Mouse (Mus musculus) lung, postnatal 0 days (tissue): ENCODE measurements at regions not wholly inside any gene's neighbourhood (a gene's known extent, or its start where the extent isn't known, plus 50 kb on each side); places are given as distances from the start of the nearest gene placed in this dataset.

Source experiments
- ATAC-seq: fragments of 200-750 bp; cut with Nextera tagmentation; 2 replicates; pipeline ENCODE4 v1.8.0; 2017; ENCODE audit warnings: moderate library complexity
- DNase-seq: peaks from one replicate; pipeline ENCODE4 v3.0.0-alpha.2; 2016; ENCODE audit warnings: low spot score
- H3K27ac ChIP-seq: fragments of 300-500 bp; sonication (generic); 2 replicates; pipeline ENCODE4 v1.5.1; 2014; ENCODE audit warnings: antibody characterized with exemption, mild to moderate bottlenecking, low read length, mixed read lengths
- H3K27me3 ChIP-seq: fragments of 300-500 bp; sonication (generic); replicated peaks from 2 replicates; pipeline ENCODE4 v1.6.1; 2014; ENCODE audit warnings: low read length, mixed read lengths; ENCODE audit not compliant: insufficient read depth
- H3K36me3 ChIP-seq: fragments of 300-500 bp; sonication (generic); 2 replicates; pipeline ENCODE4 v1.6.1; 2014; ENCODE audit warnings: low read length, mixed read lengths; ENCODE audit not compliant: insufficient read depth
- H3K4me1 ChIP-seq: fragments of 300-500 bp; sonication (generic); 2 replicates; pipeline ENCODE4 v1.6.1; 2014; ENCODE audit warnings: antibody characterized with exemption, low read depth, low read length, mixed read lengths; ENCODE audit not compliant: insufficient read depth
- H3K4me2 ChIP-seq: fragments of 300-500 bp; sonication (generic); replicated peaks from 2 replicates; pipeline ENCODE4 v1.6.1; 2014; ENCODE audit warnings: low read depth, mild to moderate bottlenecking, low read length, moderate library complexity, mixed read lengths
- H3K4me3 ChIP-seq: fragments of 300-500 bp; sonication (generic); 2 replicates; pipeline ENCODE4 v1.5.1; 2014; ENCODE audit warnings: low read depth, low read length
- H3K9ac ChIP-seq: fragments of 300-500 bp; sonication (generic); replicated peaks from 2 replicates; pipeline ENCODE4 v1.6.1; 2014; ENCODE audit warnings: low read depth, mild to moderate bottlenecking
- H3K9me3 ChIP-seq: fragments of 300-500 bp; sonication (generic); 2 replicates; pipeline ENCODE4 v1.6.1; 2016; ENCODE audit warnings: low read length, mixed read lengths
- CTCF ChIP-seq: IDR thresholded peaks from 2 replicates; pipeline ENCODE4 v1.5.1; 2016; ENCODE audit warnings: antibody characterized with exemption, mild to moderate bottlenecking
- EP300 ChIP-seq: IDR thresholded peaks from 2 replicates; pipeline ENCODE4 v1.6.1; 2016; ENCODE audit warnings: antibody characterized with exemption, mild to moderate bottlenecking, control low read depth
- WGBS: fragments of 180-500 bp; shearing (Covaris S2); extraction: QIAGEN DNeasy Blood & Tissue Kit; methylation state at CpG from one replicate; pipeline ENCODE4 v1.1.7; 2014; 5-methylcytosine and 5-hydroxymethylcytosine counted together

DNA sequence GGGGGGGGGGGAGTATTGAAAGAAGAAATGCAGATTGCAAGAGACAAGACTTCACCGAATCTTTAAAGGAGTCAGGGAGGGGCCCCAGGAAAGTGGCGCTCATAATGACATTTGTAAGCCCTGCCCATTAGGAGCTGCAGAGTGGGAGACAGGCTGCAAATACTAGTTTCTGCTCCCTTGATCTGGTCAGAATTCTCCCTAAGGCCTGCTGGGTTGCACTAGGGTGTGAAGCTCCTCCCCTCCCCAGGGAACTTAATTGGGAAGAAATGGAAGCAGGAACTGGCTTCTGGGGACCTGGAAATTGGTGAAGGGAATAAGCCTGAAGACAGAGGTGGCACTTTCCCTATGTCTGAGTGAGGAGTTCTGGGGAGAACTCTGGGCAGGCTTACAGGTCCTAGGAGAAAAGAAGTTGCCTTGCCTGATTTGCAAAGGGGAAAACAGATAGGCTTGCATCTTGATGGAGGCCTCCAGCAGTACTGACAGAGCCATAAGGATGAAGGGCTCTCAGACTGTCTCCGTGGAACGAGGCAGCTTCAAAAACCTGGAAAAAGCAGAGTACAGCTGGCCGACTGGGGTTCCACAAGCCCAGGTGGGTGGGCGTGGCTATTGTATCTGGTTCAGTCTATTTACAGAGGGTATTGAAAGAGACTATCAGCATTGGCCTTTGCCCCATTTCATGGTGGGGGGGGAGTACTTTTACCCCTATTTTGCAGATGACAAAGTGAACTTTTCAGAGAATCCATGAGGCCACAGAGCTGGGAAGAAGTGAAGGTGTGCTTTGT, 125.7 kb downstream of the Plpp3 start:
- no peak for DNase-seq
- H3K27me3 ChIP-seq: no peaks in the 10 kb centered on the region
- 28% methylated on average over 6 of the region's 6 CpGs for WGBS

DNA sequence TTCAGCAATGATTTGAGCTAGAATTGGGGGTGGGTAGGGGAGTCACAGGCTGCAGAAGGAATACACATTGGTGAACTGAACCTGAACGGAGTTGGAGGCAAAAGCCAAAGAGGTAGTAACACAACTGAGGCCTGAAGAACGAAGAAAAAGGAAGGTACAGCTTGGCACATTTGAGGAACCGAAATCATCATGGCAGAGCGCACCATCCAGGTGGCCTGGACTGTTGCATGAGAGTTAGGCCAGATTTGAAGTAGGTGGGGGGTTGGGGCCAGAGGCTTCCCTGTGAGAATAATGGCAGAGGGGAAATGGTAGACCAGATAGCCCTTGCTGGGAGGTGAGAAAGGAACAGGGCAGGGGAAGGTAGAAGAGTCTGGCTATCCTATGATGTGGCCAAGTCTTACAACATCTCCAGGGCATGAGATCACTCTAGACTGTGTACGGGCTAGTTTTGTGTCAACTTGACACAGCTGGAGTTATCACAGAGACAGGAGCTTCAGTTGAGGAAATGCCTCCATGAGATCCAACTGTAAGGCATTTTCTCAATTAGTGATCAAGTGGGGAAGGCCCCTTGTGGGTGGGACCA, 128.4 kb downstream of the Plpp3 start:
- no peak overlapping the region for H3K27ac ChIP-seq
- no peak overlapping the region for H3K4me2 ChIP-seq
- no peak for DNase-seq
- H3K27me3 ChIP-seq: no peaks in the 10 kb centered on the region
- no peak for ATAC-seq
- H3K9ac ChIP-seq: no peak overlapping the region
- H3K36me3 ChIP-seq: no peaks in the 10 kb centered on the region
- no peaks in the 10 kb centered on the region; the same call in 1 of the 2 replicates for H3K4me1 ChIP-seq
- WGBS: 87% methylated on average over 5 of the region's 5 CpGs
- no peak overlapping the region for H3K4me3 ChIP-seq
- TF ChIP-seq EP300 (no peak), CTCF (no peak)
- H3K9me3 ChIP-seq: no peaks in the 10 kb centered on the region

More for the DNA sequence above, 125.7 kb downstream of the Plpp3 start:
- H3K4me2 ChIP-seq: no peak overlapping the region
- no peak overlapping the region for H3K27ac ChIP-seq
- ATAC-seq: no peak
- TF ChIP-seq CTCF (no peak), EP300 (no peak)
- H3K9me3 ChIP-seq: no peaks in the 10 kb centered on the region
- H3K9ac ChIP-seq: no peak overlapping the region
- H3K4me1 ChIP-seq: no peaks in the 10 kb centered on the region; the same call in 1 of the 2 replicates
- no peaks in the 10 kb centered on the region for H3K36me3 ChIP-seq
- no peak overlapping the region for H3K4me3 ChIP-seq

DNA sequence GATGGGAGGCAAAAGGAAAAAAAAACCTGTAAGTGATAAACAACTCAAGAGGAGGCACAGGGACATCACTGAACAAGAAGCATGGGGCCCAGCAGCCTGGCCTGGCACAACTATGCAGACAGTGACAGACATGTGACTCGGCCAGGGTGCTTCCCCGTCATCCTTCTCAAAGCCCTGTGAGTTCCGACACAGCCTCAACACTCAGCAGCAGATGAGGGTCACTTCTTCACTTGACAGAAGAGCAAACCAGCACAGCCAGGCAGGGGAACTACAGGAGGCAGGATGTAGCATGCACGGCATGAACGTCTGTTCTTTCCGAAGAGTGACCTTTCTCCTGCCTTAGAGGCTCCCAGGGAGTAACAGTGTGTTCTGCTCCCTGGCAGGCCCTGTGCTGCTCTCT, 129.2 kb downstream of the Plpp3 start:
- H3K4me1 ChIP-seq: no peaks in the 10 kb centered on the region; the same call in 1 of the 2 replicates
- no peaks in the 10 kb centered on the region for H3K36me3 ChIP-seq
- no peaks in the 10 kb centered on the region for H3K9me3 ChIP-seq
- H3K4me3 ChIP-seq: no peak overlapping the region
- DNase-seq (no peak), ATAC-seq (no peak)
- TF ChIP-seq EP300: no peak
- TF ChIP-seq CTCF: no peak
- no peak overlapping the region for H3K4me2 ChIP-seq
- no peak overlapping the region for H3K27ac ChIP-seq
- H3K27me3 ChIP-seq: no peaks in the 10 kb centered on the region
- no peak overlapping the region for H3K9ac ChIP-seq
- 50% methylated on average over 6 of the region's 6 CpGs for WGBS

DNA sequence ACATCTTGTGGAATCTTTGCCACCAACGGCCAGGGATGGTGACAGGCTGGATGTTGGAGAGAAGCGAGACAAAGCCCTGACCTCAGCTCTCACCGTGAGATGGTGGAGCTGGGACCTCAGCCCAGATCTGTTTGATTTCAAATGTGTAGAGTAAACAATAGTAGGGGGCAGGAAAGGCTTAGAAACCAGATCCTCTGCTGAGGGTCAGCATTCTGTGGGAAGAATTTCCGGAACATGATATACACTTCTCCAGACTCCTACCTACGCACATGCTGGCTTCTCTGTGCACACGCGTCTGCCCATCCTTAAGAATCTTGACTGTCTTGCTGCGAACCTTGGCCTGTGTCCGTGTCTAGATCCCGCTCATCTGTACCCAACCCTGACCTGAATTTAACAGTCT, 129.7 kb downstream of the Plpp3 start:
- Histone ChIP-seq H3K4me1 (no peaks in the 10 kb centered on the region; the same call in 1 of the 2 replicates), H3K36me3 (no peaks in the 10 kb centered on the region), H3K27ac (no peak overlapping the region), H3K9ac (no peak overlapping the region), H3K4me2 (no peak overlapping the region), H3K9me3 (no peaks in the 10 kb centered on the region), H3K4me3 (no peak overlapping the region), H3K27me3 (no peaks in the 10 kb centered on the region)
- DNase-seq: no peak
- peak; percentile 52 for ATAC-seq
- TF ChIP-seq EP300 (no peak; the same call in 1 of the 2 replicates), CTCF (no peak)
- WGBS: 57% methylated on average over 10 of the region's 10 CpGs

DNA sequence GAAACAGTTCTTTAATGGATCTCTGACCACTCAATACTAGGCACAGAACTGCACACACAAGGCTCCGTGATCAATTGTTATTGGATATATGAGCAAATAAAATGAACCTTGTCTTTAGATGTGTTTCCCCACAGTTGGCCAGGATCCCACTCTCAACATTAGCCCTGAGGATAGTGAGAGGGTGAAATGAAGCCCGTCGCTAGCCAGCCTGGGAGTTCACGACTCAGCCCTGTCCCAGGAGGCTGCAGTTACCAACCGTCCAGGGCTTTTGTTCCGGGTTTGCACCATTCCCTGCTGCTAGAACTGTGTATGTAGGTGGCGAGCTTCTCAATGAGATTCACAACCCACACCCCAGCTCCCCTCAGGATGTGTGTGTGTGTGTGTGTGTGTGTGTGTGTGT, 130.3 kb downstream of the Plpp3 start:
- no peak for ATAC-seq
- 75% methylated on average over 7 of the region's 7 CpGs for WGBS
- no peaks in the 10 kb centered on the region for H3K9me3 ChIP-seq

GRCm38 (mm10) chr4:105289635-105290034, 132.5 kb downstream of the Plpp3 start:
- H3K9me3 ChIP-seq: no peaks in the 10 kb centered on the region
- H3K27me3 ChIP-seq: no peaks in the 10 kb centered on the region
- no peak overlapping the region for H3K4me3 ChIP-seq
- no peak for DNase-seq
- no peak overlapping the region for H3K4me2 ChIP-seq
- H3K36me3 ChIP-seq: no peaks in the 10 kb centered on the region
- TF ChIP-seq CTCF (no peak), EP300 (no peak)
- no peaks in the 10 kb centered on the region for H3K4me1 ChIP-seq
- H3K9ac ChIP-seq: no peak overlapping the region
- no peak for ATAC-seq
- 62% methylated on average over 4 of the region's 4 CpGs for WGBS
- no peak overlapping the region for H3K27ac ChIP-seq

More for the DNA sequence above, 130.3 kb downstream of the Plpp3 start:
- Histone ChIP-seq H3K27ac (no peak overlapping the region), H3K9ac (no peak overlapping the region), H3K36me3 (no peaks in the 10 kb centered on the region), H3K4me1 (no peaks in the 10 kb centered on the region), H3K4me3 (no peak overlapping the region), H3K4me2 (no peak overlapping the region), H3K27me3 (no peaks in the 10 kb centered on the region)
- TF ChIP-seq EP300 (no peak), CTCF (no peak)
- no peak for DNase-seq
